Mouse (Mus musculus) spleen, adult 2 months (tissue): ENCODE data around the gene Khdc4.
A peak's percentile ranks its signal among the peaks of the same experiment; 100 is the strongest.

Experiments used
- CTCF ChIP-seq: fragments of 200-500 bp; IDR thresholded peaks from 2 replicates; pipeline ENCODE4 v1.5.1; 2011; ENCODE audit warnings: mild to moderate bottlenecking, inconsistent platforms; ENCODE audit not compliant: insufficient read depth, insufficient read length, insufficient replicate concordance; ENCODE audit errors: extremely low read depth
- POLR2A ChIP-seq: fragments of 200-500 bp; IDR thresholded peaks from 2 replicates; pipeline ENCODE4 v1.6.1; 2011; ENCODE audit warnings: low read depth, low read length, inconsistent platforms

DNA sequence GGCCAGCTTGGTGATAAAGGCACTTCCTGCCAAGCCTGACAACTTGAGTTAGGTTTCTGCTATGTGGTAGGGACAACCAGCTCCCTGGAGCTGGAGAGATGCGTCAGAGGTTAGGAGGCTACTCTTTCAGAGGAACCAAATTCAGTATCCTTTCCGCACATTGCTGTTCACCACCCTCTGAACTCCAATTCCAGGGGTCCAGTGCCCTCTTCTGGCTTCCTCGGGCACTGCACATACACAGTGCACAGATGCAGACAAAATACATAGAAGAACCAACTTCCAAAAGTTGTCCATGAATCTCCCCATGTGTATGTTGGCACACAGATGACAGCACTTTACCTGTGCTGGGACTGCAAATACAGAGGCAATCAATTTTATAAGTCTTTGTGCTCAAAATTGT, 53.0 kb downstream of the Khdc4 start:
- TF ChIP-seq POLR2A: no peak
- TF ChIP-seq CTCF: peak; percentile 72; the same call in 1 of the 2 replicates
